Mouse (Mus musculus): ENCODE measurements around the gene E330017A01Rik.

The E330017A01Rik gene

GRCm38 (mm10) chr16:58591299-58591698 lies 47.2 kb downstream of the E330017A01Rik start:
- DNase-seq (ENCODE audit: low spot score), result no peak

GRCm38 (mm10) chr16:58589444-58589843 lies 49.1 kb downstream of the E330017A01Rik start:
- DNase-seq (ENCODE audit: low spot score), result no peak
